Mouse (Mus musculus) liver, postnatal 0 days (tissue): ENCODE results near the gene Prpf3. TPM values are rescaled to one million over a fixed set of nuclear protein-coding genes. Genes with fewer than 3 reads are reported as not detected.

Experiments used
- ATAC-seq: fragments of 200-750 bp; cut with Nextera tagmentation; 2 replicates; pipeline ENCODE4 v1.8.0; 2017; ENCODE audit warnings: mild to moderate bottlenecking, moderate library complexity
- DNase-seq: peaks from one replicate; pipeline ENCODE4 v3.0.0-alpha.2; 2016
- H3K27ac ChIP-seq: fragments of 300-500 bp; sonication (generic); 2 replicates; pipeline ENCODE4 v1.5.1; 2014; ENCODE audit warnings: antibody characterized with exemption, moderate library complexity, mild to moderate bottlenecking, low read depth
- H3K27me3 ChIP-seq: fragments of 300-500 bp; sonication (generic); 2 replicates; pipeline ENCODE4 v1.6.1; 2014; ENCODE audit warnings: low read length, control low read depth, mixed read lengths; ENCODE audit not compliant: insufficient read depth
- H3K36me3 ChIP-seq: fragments of 300-500 bp; sonication (generic); replicated peaks from 2 replicates; pipeline ENCODE4 v1.6.1; 2014; ENCODE audit warnings: mild to moderate bottlenecking, control low read depth, low read length, moderate library complexity, mixed read lengths; ENCODE audit not compliant: insufficient read depth
- H3K4me1 ChIP-seq: fragments of 300-500 bp; sonication (generic); 2 replicates; pipeline ENCODE4 v1.6.1; 2014; ENCODE audit warnings: antibody characterized with exemption, mild to moderate bottlenecking, control low read depth; ENCODE audit not compliant: insufficient read depth
- H3K4me2 ChIP-seq: fragments of 300-500 bp; sonication (generic); 2 replicates; pipeline ENCODE4 v1.6.1; 2014; ENCODE audit warnings: low read depth, mild to moderate bottlenecking, low read length, moderate library complexity, mixed read lengths
- H3K4me3 ChIP-seq: fragments of 300-500 bp; sonication (generic); 2 replicates; pipeline ENCODE4 v1.5.1; 2014; ENCODE audit warnings: low read depth, low read length
- H3K9ac ChIP-seq: fragments of 300-500 bp; sonication (generic); replicated peaks from 2 replicates; pipeline ENCODE4 v1.6.1; 2014; ENCODE audit warnings: mild to moderate bottlenecking, moderate library complexity
- H3K9me3 ChIP-seq: fragments of 300-500 bp; sonication (generic); 2 replicates; pipeline ENCODE4 v1.6.1; 2016; ENCODE audit warnings: mild to moderate bottlenecking, control low read depth, low read length, mixed read lengths
- CTCF ChIP-seq: sonication (generic); IDR thresholded peaks from 2 replicates; pipeline ENCODE4 v1.5.1; 2016; ENCODE audit warnings: antibody characterized with exemption, low read depth
- EP300 ChIP-seq: IDR thresholded peaks from 2 replicates; pipeline ENCODE4 v1.6.1; 2016; ENCODE audit warnings: antibody characterized with exemption, low read depth, mild to moderate bottlenecking
- WGBS: fragments of 180-500 bp; shearing (Covaris S2); extraction: QIAGEN DNeasy Blood & Tissue Kit; methylation state at CpG from one replicate; pipeline ENCODE4 v1.1.7; 2014; ENCODE audit not compliant: insufficient replicate concordance; 5-methylcytosine and 5-hydroxymethylcytosine counted together
- polyA plus RNA-seq: library from polyadenylated mRNA; unstranded; fragments of >200 nt; fragmentation: Nextera tagmentation; extraction: Ambion mirVana; gene quantifications from 2 replicates; pipeline ENCODE4 v1.2.1, GENCODE M21; 2015

Gene Prpf3
- polyA plus RNA-seq, 1 experiment from 2014 or later = 12.0 TPM

GRCm38 (mm10) chr3:95892066-95893052 lies 36.7 kb upstream of the Prpf3 start:
- ATAC-seq (no peak), DNase-seq (no peak)
- H3K4me1 ChIP-seq = peaks cover 32% of the 10 kb centered on the region
- H3K4me3 ChIP-seq = peak overlapping the region; percentile 29
- no peaks in the 10 kb centered on the region for H3K36me3 ChIP-seq
- peak overlapping the region; percentile 83; the same call in 1 of the 2 replicates for H3K27ac ChIP-seq
- H3K9me3 ChIP-seq = no peaks in the 10 kb centered on the region
- WGBS = 33% methylated on average over 11 of the region's 11 CpGs
- H3K4me2 ChIP-seq = peak overlapping the region; percentile 94
- H3K27me3 ChIP-seq = no peaks in the 10 kb centered on the region
- H3K9ac ChIP-seq = peak overlapping the region; percentile 48
- TF ChIP-seq CTCF (no peak), EP300 (no peak)

GRCm38 (mm10) chr3:95891211-95892065 lies 35.8 kb upstream of the Prpf3 start, which contains the start of gene BC028528:
BC028528 (minus strand) TSS chr3:95892005.
- no peaks in the 10 kb centered on the region for H3K27me3 ChIP-seq
- peak within 1 kb of the TSS; percentile 83 for H3K27ac ChIP-seq
- 22% methylated on average over 12 of the region's 12 CpGs for WGBS
- H3K9ac ChIP-seq = peak within 1 kb of the TSS; percentile 48
- H3K4me2 ChIP-seq = peak within 1 kb of the TSS; percentile 94
- H3K4me1 ChIP-seq = peaks cover 32% of the 10 kb centered on the region
- H3K36me3 ChIP-seq = no peaks in the 10 kb centered on the region
- H3K9me3 ChIP-seq = no peaks in the 10 kb centered on the region
- H3K4me3 ChIP-seq = peak within 1 kb of the TSS; percentile 29
- DNase-seq (peak; percentile 60), ATAC-seq (no peak)
- no peak for TF ChIP-seq EP300
- TF ChIP-seq CTCF = no peak

- Histone ChIP-seq H3K27me3 (no peaks in the 10 kb centered on the region), H3K27ac (no peak overlapping the region), H3K9ac (no peak overlapping the region), H3K4me3 (no peak overlapping the region), H3K4me2 (no peak overlapping the region), H3K9me3 (no peaks in the 10 kb centered on the region), H3K36me3 (no peaks in the 10 kb centered on the region), H3K4me1 (peaks cover 25% of the 10 kb centered on the region)
- ATAC-seq = no peak
- TF ChIP-seq EP300 (no peak), CTCF (no peak)
- no peak for DNase-seq
- 77% methylated on average over 3 of the region's 3 CpGs for WGBS
Measured at GRCm38 (mm10) chr3:95889664-95890063, 34.0 kb upstream of the Prpf3 start.

GRCm38 (mm10) chr3:95887596-95887995 lies 31.9 kb upstream of the Prpf3 start:
- no peak overlapping the region for H3K9ac ChIP-seq
- no peak for ATAC-seq
- H3K4me2 ChIP-seq = no peak overlapping the region
- H3K36me3 ChIP-seq = no peaks in the 10 kb centered on the region
- H3K4me3 ChIP-seq = no peak overlapping the region
- H3K27ac ChIP-seq = no peak overlapping the region
- no peaks in the 10 kb centered on the region for H3K27me3 ChIP-seq
- H3K9me3 ChIP-seq = no peaks in the 10 kb centered on the region
- 73% methylated on average over 3 of the region's 4 CpGs for WGBS
- no peak for TF ChIP-seq CTCF
- peaks cover 25% of the 10 kb centered on the region for H3K4me1 ChIP-seq
- peak; percentile 17 for DNase-seq

- ATAC-seq (no peak), DNase-seq (no peak)
- H3K36me3 ChIP-seq = no peaks in the 10 kb centered on the region
- H3K9ac ChIP-seq = no peak overlapping the region
- WGBS = 75% methylated on average over 5 of the region's 5 CpGs
- TF ChIP-seq EP300 = no peak
- TF ChIP-seq CTCF = no peak
- no peaks in the 10 kb centered on the region for H3K27me3 ChIP-seq
- H3K4me3 ChIP-seq = no peak overlapping the region
- peaks cover 15% of the 10 kb centered on the region for H3K4me1 ChIP-seq
- no peak overlapping the region for H3K27ac ChIP-seq
- no peak overlapping the region for H3K4me2 ChIP-seq
- no peaks in the 10 kb centered on the region for H3K9me3 ChIP-seq
Measured at GRCm38 (mm10) chr3:95884400-95884799, 28.7 kb upstream of the Prpf3 start.

GRCm38 (mm10) chr3:95882816-95883425 lies 27.2 kb upstream of the Prpf3 start:
- peak overlapping the region; percentile 72 for H3K4me2 ChIP-seq
- peak overlapping the region; percentile 46 for H3K4me3 ChIP-seq
- no peaks in the 10 kb centered on the region for H3K27me3 ChIP-seq
- no peaks in the 10 kb centered on the region for H3K9me3 ChIP-seq
- H3K9ac ChIP-seq = no peak overlapping the region
- peak; percentile 72 for DNase-seq
- 2% methylated on average over 24 of the region's 24 CpGs for WGBS
- H3K36me3 ChIP-seq = no peaks in the 10 kb centered on the region
- peaks cover 18% of the 10 kb centered on the region for H3K4me1 ChIP-seq
- no peak for ATAC-seq
- TF ChIP-seq CTCF (peak; percentile 66), EP300 (no peak)
- H3K27ac ChIP-seq = peak overlapping the region; percentile 22; the same call in 1 of the 2 replicates
